Comparison of ENCODE assay signal across 8 mouse cellular contexts in the genomic region with DNA sequence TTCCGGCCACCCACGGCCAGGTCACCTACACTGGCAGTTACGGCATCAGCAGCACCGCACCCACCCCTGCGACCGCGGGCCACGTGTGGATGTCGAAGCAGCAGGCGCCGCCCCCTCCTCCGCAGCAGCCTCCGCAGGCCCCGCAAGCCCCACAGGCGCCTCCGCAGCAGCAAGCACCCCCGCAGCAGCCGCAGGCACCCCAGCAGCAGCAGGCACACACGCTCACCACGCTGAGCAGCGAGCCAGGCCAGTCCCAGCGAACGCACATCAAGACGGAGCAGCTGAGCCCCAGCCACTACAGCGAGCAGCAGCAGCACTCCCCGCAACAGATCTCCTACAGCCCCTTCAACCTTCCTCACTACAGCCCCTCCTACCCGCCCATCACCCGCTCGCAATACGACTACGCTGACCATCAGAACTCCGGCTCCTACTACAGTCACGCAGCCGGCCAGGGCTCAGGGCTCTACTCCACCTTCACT. TPM values are rescaled to one million over a fixed set of nuclear protein-coding genes. Genes with fewer than 3 reads are reported as not detected.
DNase-seq lines count a peak whose midpoint lies in the region; ATAC-seq and TF ChIP-seq lines count a peak whose summit lies in the region.

No protein-coding gene starts in this region.

- H3K4me2 ChIP-seq in intestine, embryonic 14.5 days (ENCODE audit: low read length), result peak overlapping the region; percentile 78
- H3K4me2 ChIP-seq in stomach, embryonic 15.5 days, result peak overlapping the region; percentile 76

- no peak for TF ChIP-seq CTCF in lung, adult 2 months (IDR thresholded peaks at IDR 0.05; ENCODE audit: insufficient read depth, low read length)

- H3K9me3 ChIP-seq in intestine, embryonic 14.5 days (ENCODE audit: control insufficient read depth, low read length), result no peaks in the 10 kb centered on the region
- no peaks in the 10 kb centered on the region for H3K9me3 ChIP-seq in stomach, embryonic 15.5 days

- no peak overlapping the region for H3K27ac ChIP-seq in intestine, embryonic 14.5 days (ENCODE audit: low read depth)
- no peak overlapping the region for H3K27ac ChIP-seq in stomach, embryonic 15.5 days

- no peak for TF ChIP-seq POLR2A in lung, adult 2 months (IDR thresholded peaks at IDR 0.05; ENCODE audit: borderline replicate concordance, extremely low read depth, low read depth, low read length)

- no peak for DNase-seq in cerebellum, adult 11-12 months
- peak; percentile 8 for DNase-seq in lung, postnatal 10 days
- DNase-seq in lung, adult 2 months, result no peak
- no peak for DNase-seq in intestine, embryonic 14.5 days (ENCODE audit: low spot score)
- DNase-seq in mesoderm, embryonic 11.5 days (ENCODE audit: low read depth, low spot score), result peak; percentile 57
- no peak for DNase-seq in spleen, postnatal 10 days (ENCODE audit: low spot score in 2 of 2)

- H3K9ac ChIP-seq in intestine, embryonic 14.5 days (ENCODE audit: low read length), result peak overlapping the region; percentile 37; the same call in 1 of the 2 replicates
- H3K9ac ChIP-seq in stomach, embryonic 15.5 days, result no peak overlapping the region

- 26% methylated on average over 34 of the region's 34 CpGs for WGBS in lung, adult 2 months
- 2% methylated on average over 34 of the region's 34 CpGs for WGBS in intestine, embryonic 14.5 days
- WGBS in stomach, embryonic 15.5 days, result 6% methylated on average over 33 of the region's 34 CpGs

- no peak overlapping the region for H3K4me3 ChIP-seq in lung, adult 2 months (replicated peaks; ENCODE audit: extremely low read depth, low read depth, low read length)
- peak overlapping the region; percentile 57 for H3K4me3 ChIP-seq in intestine, embryonic 14.5 days (ENCODE audit: low read depth, low read length)
- H3K4me3 ChIP-seq in stomach, embryonic 15.5 days (replicated peaks), result peak overlapping the region; percentile 56

- H3K36me3 ChIP-seq in intestine, embryonic 14.5 days (ENCODE audit: control insufficient read depth, insufficient read depth, low read length), result no peaks in the 10 kb centered on the region
- H3K36me3 ChIP-seq in stomach, embryonic 15.5 days, result no peaks in the 10 kb centered on the region

- peaks cover 44% of the 10 kb centered on the region for H3K27me3 ChIP-seq in intestine, embryonic 14.5 days (replicated peaks; ENCODE audit: control insufficient read depth, insufficient read depth, low read length)
- no peaks in the 10 kb centered on the region for H3K27me3 ChIP-seq in stomach, embryonic 15.5 days (replicated peaks)

- 0 out of 2 replicates have a peak, but pooled peaks have one; percentile 22 for ATAC-seq in cerebellum, adult (ENCODE audit: insufficient number of reproducible peaks, low FRiP score, low TSS enrichment)
- peak; percentile 21 for ATAC-seq in intestine, embryonic 14.5 days (replicated peaks; ENCODE audit: low FRiP score, low TSS enrichment, low read depth)
- no peak for ATAC-seq in stomach, embryonic 15.5 days (ENCODE audit: insufficient read depth, low FRiP score, low read depth)

- H3K4me1 ChIP-seq in lung, adult 2 months (ENCODE audit: control insufficient read depth, insufficient read depth, low read length), result peaks cover 8% of the 10 kb centered on the region
- peaks cover 10% of the 10 kb centered on the region for H3K4me1 ChIP-seq in intestine, embryonic 14.5 days (replicated peaks; ENCODE audit: control insufficient read depth, insufficient read depth, low read length)
- peaks cover 22% of the 10 kb centered on the region for H3K4me1 ChIP-seq in stomach, embryonic 15.5 days

RNA-seq across cellular contexts. Expression of a gene that starts 2.9 kb away (rescaled TPM):
- polyA plus RNA-seq in lung, adult 2 months (2012; rRNA removed), result 0.96 and 1.3 TPM in 2 replicates
- 38.9 and 44.9 TPM in 2 replicates for polyA plus RNA-seq in intestine, embryonic 14.5 days (2014; fragmentation: Nextera tagmentation; extraction: Ambion mirVana)
- 42.0 and 50.9 TPM in 2 replicates for polyA plus RNA-seq in stomach, embryonic 15.5 days (2015; fragmentation: Nextera tagmentation; extraction: Ambion mirVana)

Comparison
In these comparisons a context has a peak if more than half of its experiments do, and no peak if none do; other contexts are left out.
1. DNase-seq: peak in lung, postnatal 10 days (single experiment) and mesoderm, embryonic 11.5 days (single experiment); none in cerebellum, adult 11-12 months (single experiment), lung, adult 2 months (single experiment), intestine, embryonic 14.5 days (single experiment) and spleen, postnatal 10 days (0 of 2).
2. RNA of a gene that starts 2.9 kb away (polyA plus RNA-seq): 38.9 to 44.9 TPM in intestine, embryonic 14.5 days and 42.0 to 50.9 TPM in stomach, embryonic 15.5 days; 0.96 to 1.3 TPM in lung, adult 2 months; every median in the first group is over 10 times any median in the second.